Mouse (Mus musculus) gastrocnemius, postnatal 14 days (tissue): ENCODE data around the gene Kcnj15. TPM values are rescaled to one million over a fixed set of nuclear protein-coding genes. Genes with fewer than 3 reads are reported as not detected.

Source experiments
- DNase-seq: peaks from one replicate; pipeline ENCODE4 v3.0.0; 2021; ENCODE audit warnings: mixed read lengths
- intact Hi-C: fragments of 180-260 bp; cut with DNase I; formaldehyde crosslinking; loops from one replicate; pipeline ENCODE4 v1.15.1; 2025; ENCODE audit warnings: low total_unique reads
- total RNA-seq, 2 experiments: library from RNA; stranded (reverse); gene quantifications; 2 replicates each; pipeline ENCODE4 v1.2.3; 2021

The Kcnj15 gene
- total RNA-seq, 2 experiments from 2014 or later, result 0.29 to 0.44 TPM

- intact Hi-C loops, result no loop called here
Measured at GRCm38 (mm10) chr16:95243401-95243800, 14.0 kb upstream of the Kcnj15 start.

GRCm38 (mm10) chr16:95244626-95245303, 12.6 kb upstream of the Kcnj15 start:
- intact Hi-C loops, result no loop called here
- no peak for DNase-seq

More at GRCm38 (mm10) chr16:95243401-95243800, 14.0 kb upstream of the Kcnj15 start:
- DNase-seq, result no peak

GRCm38 (mm10) chr16:95245499-95245898, 11.9 kb upstream of the Kcnj15 start:
- no peak for DNase-seq
- intact Hi-C loops, result no loop called here

GRCm38 (mm10) chr16:95248646-95249045, 8.7 kb upstream of the Kcnj15 start:
- intact Hi-C loops, result no loop called here

GRCm38 (mm10) chr16:95256648-95257047, 710 bp upstream of the Kcnj15 start:
- no peak for DNase-seq
- intact Hi-C loops, result no loop called here

More at GRCm38 (mm10) chr16:95248646-95249045, 8.7 kb upstream of the Kcnj15 start:
- DNase-seq, result no peak

- DNase-seq, result no peak
- intact Hi-C loops, result no loop called here
Measured at GRCm38 (mm10) chr16:95258100-95258499, 742 bp downstream of the Kcnj15 start.

- intact Hi-C loops, result no loop called here
- DNase-seq, result no peak
Measured at GRCm38 (mm10) chr16:95259505-95259904, 2.1 kb downstream of the Kcnj15 start.

- intact Hi-C loops, result no loop called here
- DNase-seq, result no peak
Measured at GRCm38 (mm10) chr16:95260693-95261092, 3.3 kb downstream of the Kcnj15 start.

- intact Hi-C loops, result no loop called here
- no peak for DNase-seq
Measured at GRCm38 (mm10) chr16:95261807-95262206, 4.4 kb downstream of the Kcnj15 start.

- intact Hi-C loops, result no loop called here
- no peak for DNase-seq
Measured at GRCm38 (mm10) chr16:95262706-95263363, 5.5 kb downstream of the Kcnj15 start.

- intact Hi-C loops, result no loop called here
- no peak for DNase-seq
Measured at GRCm38 (mm10) chr16:95264324-95264723, 7.0 kb downstream of the Kcnj15 start.

- intact Hi-C loops, result no loop called here
- DNase-seq, result no peak
Measured at GRCm38 (mm10) chr16:95267481-95268183, 10.3 kb downstream of the Kcnj15 start.

GRCm38 (mm10) chr16:95269610-95270009, 12.3 kb downstream of the Kcnj15 start:
- no peak for DNase-seq
- intact Hi-C loops, result no loop called here

- intact Hi-C loops, result no loop called here
- no peak for DNase-seq
Measured at GRCm38 (mm10) chr16:95273101-95273500, 15.7 kb downstream of the Kcnj15 start.

- intact Hi-C loops, result no loop called here
Measured at GRCm38 (mm10) chr16:95275713-95276502, 18.6 kb downstream of the Kcnj15 start.

GRCm38 (mm10) chr16:95279015-95279414, 21.7 kb downstream of the Kcnj15 start:
- intact Hi-C loops, result no loop called here
- no peak for DNase-seq

More at GRCm38 (mm10) chr16:95275713-95276502, 18.6 kb downstream of the Kcnj15 start:
- DNase-seq, result no peak

GRCm38 (mm10) chr16:95280338-95280737, 23.0 kb downstream of the Kcnj15 start:
- intact Hi-C loops, result no loop called here
- DNase-seq, result no peak

- intact Hi-C loops, result no loop called here
- no peak for DNase-seq
Measured at GRCm38 (mm10) chr16:95283369-95283768, 26.0 kb downstream of the Kcnj15 start.

GRCm38 (mm10) chr16:95284085-95284727, 26.8 kb downstream of the Kcnj15 start:
- intact Hi-C loops, result no loop called here
- no peak for DNase-seq
